Mouse (Mus musculus): Measurements from ENCODE around the gene Gnl2.

DNA sequence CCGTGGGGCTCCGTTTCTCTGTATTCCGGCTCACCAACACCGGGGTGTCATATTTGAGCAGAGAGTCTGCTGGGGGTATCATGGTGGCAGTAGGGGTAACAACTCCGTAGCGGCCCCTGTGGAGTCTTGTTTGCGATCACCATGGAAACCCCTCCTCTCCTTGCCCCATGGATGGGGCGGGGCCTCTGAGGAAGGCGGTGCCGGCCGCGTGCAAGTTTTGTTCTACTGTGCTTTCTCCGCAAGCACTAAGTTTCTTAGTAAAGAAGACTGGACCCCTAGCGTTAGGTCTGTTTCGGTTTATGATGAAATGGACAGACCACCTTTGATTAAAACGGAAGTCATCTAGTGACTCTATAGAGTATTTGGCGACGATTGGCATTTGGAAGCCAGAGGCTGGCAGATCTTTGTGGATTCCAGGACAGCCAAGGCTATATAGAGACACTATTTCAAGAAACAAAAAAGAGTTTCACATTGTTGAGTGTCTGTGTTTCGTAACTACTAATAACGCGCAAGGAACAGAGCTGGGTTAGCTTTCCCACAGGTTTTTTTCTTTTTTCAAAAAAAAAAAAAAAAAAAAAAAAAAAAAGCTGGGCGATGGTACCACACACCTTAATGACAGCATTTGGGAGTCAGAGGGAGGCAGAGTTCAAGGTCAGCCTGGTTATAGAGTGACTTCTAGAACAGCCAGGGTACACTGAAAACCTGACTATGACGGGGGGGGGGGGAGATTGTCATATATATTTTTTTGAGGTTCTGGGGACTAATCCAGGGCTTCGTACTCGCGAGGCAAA is 49.3 kb downstream of the Gnl2 start, which contains the start of gene Dnali1:
- TF ChIP-seq MAZ (IDR thresholded peaks at IDR 0.05; ENCODE audit: low read depth, low read length) = no peak
- no peak for TF ChIP-seq POLR2A (IDR thresholded peaks at IDR 0.05; ENCODE audit: control insufficient read depth in 1 of 2, insufficient read depth in 1 of 2, low read depth in 1 of 2, low read length in 2 of 2, poor library complexity in 1 of 2)
- no peak for TF ChIP-seq EP300 (IDR thresholded peaks at IDR 0.05; ENCODE audit: low read depth in 1 of 2, low read length in 2 of 2)
- TF ChIP-seq RCOR1 (IDR thresholded peaks at IDR 0.05; ENCODE audit: low read depth, low read length) = no peak
- no peak for TF ChIP-seq UBTF (IDR thresholded peaks at IDR 0.05; ENCODE audit: borderline replicate concordance, insufficient read depth, low read depth, low read length)
